Mouse (Mus musculus) lung, adult 2 months (tissue): Measurements from ENCODE around the gene Cdhr5.

Experiments used
- CTCF ChIP-seq: fragments of 200-500 bp; IDR thresholded peaks from 2 replicates; pipeline ENCODE4 v1.5.1; 2011; ENCODE audit warnings: mild to moderate bottlenecking, low read length, control low read depth; ENCODE audit not compliant: insufficient read depth
- POLR2A ChIP-seq: fragments of 200-500 bp; IDR thresholded peaks from 2 replicates; pipeline ENCODE4 v1.6.1; 2011; ENCODE audit warnings: low read depth, mild to moderate bottlenecking, control low read depth, low read length, borderline replicate concordance; ENCODE audit errors: extremely low read depth

- no peak for TF ChIP-seq CTCF
- TF ChIP-seq POLR2A, result no peak
These were observed 15.5 kb upstream of the Cdhr5 start, which contains the start of gene Drd4 for GRCm38 (mm10) chr7:141291921-141292582.
